Mouse (Mus musculus): ENCODE results near the gene Ifitm2. TPM values are rescaled to one million over a fixed set of nuclear protein-coding genes. Genes with fewer than 3 reads are reported as not detected.

Gene Ifitm2
- polyA plus RNA-seq, 1 experiment from 2014 or later: 458 TPM

DNA sequence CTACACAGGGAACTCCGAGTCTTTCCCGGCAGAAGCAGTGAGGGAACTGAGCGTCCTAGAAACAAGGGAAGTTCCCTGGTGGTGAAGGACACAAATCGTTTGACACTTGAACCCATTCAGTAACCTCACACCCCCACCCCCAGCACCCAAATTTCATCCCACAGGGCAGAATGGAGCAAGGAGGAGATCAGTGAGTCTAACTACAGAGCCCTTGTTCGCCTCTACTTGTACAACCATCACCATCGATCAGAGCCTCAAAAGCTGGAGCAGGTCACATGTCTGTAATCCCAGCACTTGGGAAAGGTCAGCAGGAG, 726 bp upstream of the Ifitm2 start:
- no peaks in the 10 kb centered on the region for H3K9me3 ChIP-seq (replicated peaks; ENCODE audit: control insufficient read depth, low read length)
- no peak overlapping the region for H3K9ac ChIP-seq (ENCODE audit: low read depth, low read length)
- H3K4me2 ChIP-seq (ENCODE audit: low read depth, low read length): no peak overlapping the region
- no peak for ATAC-seq (ENCODE audit: low read depth)
- peak overlapping the region; percentile 77 for H3K27ac ChIP-seq (ENCODE audit: low read length)
- H3K4me1 ChIP-seq (ENCODE audit: control insufficient read depth, low read depth, low read length): peaks cover 17% of the 10 kb centered on the region
- WGBS (ENCODE audit: insufficient replicate concordance): 41% methylated on average over 6 of the region's 6 CpGs
- H3K4me3 ChIP-seq (ENCODE audit: low read depth, low read length): no peak overlapping the region
- H3K36me3 ChIP-seq (ENCODE audit: control insufficient read depth, insufficient read depth): no peaks in the 10 kb centered on the region
- no peaks in the 10 kb centered on the region for H3K27me3 ChIP-seq (ENCODE audit: control insufficient read depth, insufficient read depth, low read depth, low read length)

DNA sequence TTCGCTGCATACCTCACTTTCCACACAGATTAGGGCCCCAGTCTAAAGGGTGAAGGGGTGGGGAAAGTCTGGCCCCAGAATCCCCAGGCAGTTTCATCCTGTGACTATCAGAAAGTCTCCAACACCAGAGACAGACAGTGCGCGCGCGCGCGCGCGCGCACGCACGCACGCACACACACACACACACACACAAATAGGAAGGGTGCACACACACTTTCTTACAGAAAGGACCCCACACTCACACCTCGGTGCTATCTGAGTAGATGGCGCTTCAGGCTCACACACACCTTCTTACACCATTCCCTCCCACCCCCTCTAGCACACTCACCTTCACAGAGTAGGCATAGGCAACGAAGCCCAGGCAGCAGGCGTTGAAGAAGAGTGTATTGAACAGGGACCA, 445 bp downstream of the Ifitm2 start:
- ATAC-seq (ENCODE audit: low read depth): no peak
- H3K9ac ChIP-seq (ENCODE audit: low read depth, low read length): peak overlapping the region; percentile 58
- WGBS (ENCODE audit: insufficient replicate concordance): 1% methylated on average over 17 of the region's 17 CpGs
- no peaks in the 10 kb centered on the region for H3K27me3 ChIP-seq (ENCODE audit: control insufficient read depth, insufficient read depth, low read depth, low read length)
- peaks cover 17% of the 10 kb centered on the region for H3K4me1 ChIP-seq (ENCODE audit: control insufficient read depth, low read depth, low read length)
- H3K9me3 ChIP-seq (replicated peaks; ENCODE audit: control insufficient read depth, low read length): no peaks in the 10 kb centered on the region
- peak overlapping the region; percentile 78 for H3K27ac ChIP-seq (ENCODE audit: low read length)
- H3K4me3 ChIP-seq (ENCODE audit: low read depth, low read length): peak overlapping the region; percentile 59
- peak overlapping the region; percentile 59 for H3K4me2 ChIP-seq (ENCODE audit: low read depth, low read length)
- H3K36me3 ChIP-seq (ENCODE audit: control insufficient read depth, insufficient read depth): no peaks in the 10 kb centered on the region

DNA sequence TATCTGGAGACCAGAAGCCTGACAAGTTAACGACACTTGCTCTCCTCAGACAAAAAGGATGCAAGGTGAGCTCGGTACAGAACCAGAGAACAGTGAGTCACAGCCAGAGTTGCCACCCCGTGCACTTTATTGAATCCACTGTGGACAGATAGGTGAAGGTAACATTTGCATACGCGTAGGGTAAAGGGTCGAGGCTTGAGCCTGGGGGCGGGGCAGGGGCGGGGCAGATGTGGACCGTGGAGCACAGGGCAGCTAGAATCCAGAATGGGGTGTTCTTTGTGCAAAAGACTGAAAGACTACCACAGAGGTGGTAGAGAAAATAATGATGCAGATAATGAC, 1.1 kb downstream of the Ifitm2 start:
- peak; percentile 61 for ATAC-seq (ENCODE audit: low read depth)
- WGBS (ENCODE audit: insufficient replicate concordance): 6% methylated on average over 9 of the region's 9 CpGs

DNA sequence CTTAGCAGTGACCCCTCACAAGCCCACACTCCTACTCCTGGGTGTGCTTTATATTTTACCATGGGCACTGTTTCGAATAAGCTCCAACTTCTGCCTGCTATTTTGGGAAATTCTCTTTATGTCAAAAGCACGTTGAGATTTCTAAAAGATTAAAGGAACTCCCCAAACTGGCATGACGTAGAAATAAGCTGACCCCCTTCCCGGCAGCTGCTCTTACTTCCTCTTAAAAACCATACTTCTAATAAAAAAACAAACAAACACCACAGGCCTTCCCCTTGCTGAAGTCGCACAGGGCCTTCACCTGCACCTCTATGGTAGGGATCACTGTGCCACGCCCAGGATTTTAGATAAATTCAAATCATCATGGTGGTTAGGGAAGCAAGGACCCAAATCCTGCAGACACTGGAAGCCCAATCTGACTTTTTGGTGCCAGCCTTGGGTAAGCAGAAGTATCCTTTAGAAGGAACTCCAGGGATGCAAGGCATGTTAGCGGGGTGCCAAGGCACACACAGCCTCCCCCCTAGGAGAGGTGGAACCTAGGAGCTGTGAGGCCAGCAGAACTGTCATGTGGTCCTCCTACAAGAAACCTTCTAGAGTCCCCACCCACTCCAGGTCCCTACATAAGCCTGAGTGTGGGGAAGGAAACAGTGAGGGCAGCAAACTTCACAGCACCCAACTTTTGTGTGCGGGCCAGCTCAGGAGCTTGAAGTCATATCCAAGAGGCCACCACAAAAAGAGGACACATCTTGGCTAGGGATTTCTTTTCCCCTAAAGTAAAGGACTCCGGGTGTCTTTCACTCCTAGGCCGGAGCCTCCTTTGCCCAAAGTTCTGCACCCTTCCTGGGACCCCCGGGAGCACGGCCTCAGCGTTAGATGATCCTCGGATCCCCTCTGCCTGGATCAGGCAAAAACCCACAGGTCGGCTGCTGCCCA, 1.7 kb downstream of the Ifitm2 start:
- H3K4me2 ChIP-seq (ENCODE audit: low read depth, low read length): peak overlapping the region; percentile 59
- H3K4me1 ChIP-seq (ENCODE audit: control insufficient read depth, low read depth, low read length): peaks cover 17% of the 10 kb centered on the region
- no peaks in the 10 kb centered on the region for H3K36me3 ChIP-seq (ENCODE audit: control insufficient read depth, insufficient read depth)
- no peak overlapping the region; the same call in 1 of the 2 replicates for H3K9ac ChIP-seq (ENCODE audit: low read depth, low read length)
- peak overlapping the region; percentile 76 for H3K27ac ChIP-seq (ENCODE audit: low read length)
- peak overlapping the region; percentile 59 for H3K4me3 ChIP-seq (ENCODE audit: low read depth, low read length)
- no peaks in the 10 kb centered on the region for H3K9me3 ChIP-seq (replicated peaks; ENCODE audit: control insufficient read depth, low read length)
- no peaks in the 10 kb centered on the region for H3K27me3 ChIP-seq (ENCODE audit: control insufficient read depth, insufficient read depth, low read depth, low read length)
- no peak for ATAC-seq (ENCODE audit: low read depth)
- 25% methylated on average over 15 of the region's 15 CpGs for WGBS (ENCODE audit: insufficient replicate concordance)

More for the DNA sequence above, 1.1 kb downstream of the Ifitm2 start:
- peak overlapping the region; percentile 59 for H3K4me3 ChIP-seq (ENCODE audit: low read depth, low read length)
- no peaks in the 10 kb centered on the region for H3K9me3 ChIP-seq (replicated peaks; ENCODE audit: control insufficient read depth, low read length)
- peaks cover 17% of the 10 kb centered on the region for H3K4me1 ChIP-seq (ENCODE audit: control insufficient read depth, low read depth, low read length)
- peak overlapping the region; percentile 59 for H3K4me2 ChIP-seq (ENCODE audit: low read depth, low read length)
- H3K27ac ChIP-seq (ENCODE audit: low read length): peak overlapping the region; percentile 78
- H3K9ac ChIP-seq (ENCODE audit: low read depth, low read length): no peak overlapping the region; the same call in 1 of the 2 replicates
- H3K36me3 ChIP-seq (ENCODE audit: control insufficient read depth, insufficient read depth): no peaks in the 10 kb centered on the region
- H3K27me3 ChIP-seq (ENCODE audit: control insufficient read depth, insufficient read depth, low read depth, low read length): no peaks in the 10 kb centered on the region

DNA sequence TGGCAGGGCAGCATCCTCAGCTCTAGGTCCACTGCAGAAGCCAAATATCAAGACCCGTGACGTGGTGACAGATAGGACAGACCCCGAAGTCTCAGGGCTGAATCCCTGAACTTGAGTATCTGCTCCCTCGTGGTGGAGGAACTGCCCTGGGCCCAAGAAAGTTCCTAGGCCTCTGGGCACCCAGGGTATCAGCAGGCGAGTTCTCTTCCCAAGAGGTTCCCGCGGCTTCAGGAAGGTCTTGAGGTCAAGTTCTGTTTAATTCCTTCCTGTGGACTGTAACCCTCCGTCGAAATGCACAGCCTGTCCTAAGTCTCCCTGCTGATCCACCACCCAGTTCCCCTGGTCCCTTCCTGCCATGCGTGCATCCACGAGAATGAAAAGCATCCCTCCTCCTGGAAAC, 2.7 kb downstream of the Ifitm2 start:
- H3K9me3 ChIP-seq (replicated peaks; ENCODE audit: control insufficient read depth, low read length): no peaks in the 10 kb centered on the region
- no peaks in the 10 kb centered on the region for H3K27me3 ChIP-seq (ENCODE audit: control insufficient read depth, insufficient read depth, low read depth, low read length)
- no peak overlapping the region for H3K4me3 ChIP-seq (ENCODE audit: low read depth, low read length)
- H3K4me2 ChIP-seq (ENCODE audit: low read depth, low read length): no peak overlapping the region
- H3K27ac ChIP-seq (ENCODE audit: low read length): no peak overlapping the region
- H3K36me3 ChIP-seq (ENCODE audit: control insufficient read depth, insufficient read depth): no peaks in the 10 kb centered on the region
- H3K4me1 ChIP-seq (ENCODE audit: control insufficient read depth, low read depth, low read length): peaks cover 17% of the 10 kb centered on the region
- H3K9ac ChIP-seq (ENCODE audit: low read depth, low read length): no peak overlapping the region
- ATAC-seq (ENCODE audit: low read depth): no peak
- WGBS (ENCODE audit: insufficient replicate concordance): 49% methylated on average over 11 of the region's 11 CpGs

DNA sequence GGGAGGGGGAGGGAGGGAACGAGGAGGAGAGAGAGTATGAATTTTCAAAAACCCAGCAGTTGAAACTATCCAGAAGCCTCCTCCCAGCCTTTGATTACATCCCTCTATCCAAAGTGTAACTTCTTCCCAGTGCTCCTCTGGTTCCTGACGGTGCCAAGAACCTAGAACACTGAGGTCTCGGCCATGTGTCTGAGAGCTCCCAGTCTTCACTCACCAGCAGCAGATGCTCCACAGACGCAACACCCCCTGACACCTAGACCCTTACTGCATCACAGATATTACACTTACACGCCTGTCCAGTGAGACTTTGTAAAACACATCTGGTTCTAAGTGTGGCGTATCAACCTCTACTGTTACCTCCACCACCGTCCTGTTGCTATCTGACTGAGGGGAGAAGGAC, 3.3 kb downstream of the Ifitm2 start:
- ATAC-seq (ENCODE audit: low read depth): no peak
- no peaks in the 10 kb centered on the region for H3K9me3 ChIP-seq (replicated peaks; ENCODE audit: control insufficient read depth, low read length)
- H3K4me1 ChIP-seq (ENCODE audit: control insufficient read depth, low read depth, low read length): peaks cover 17% of the 10 kb centered on the region
- H3K27ac ChIP-seq (ENCODE audit: low read length): no peak overlapping the region
- no peak overlapping the region for H3K4me3 ChIP-seq (ENCODE audit: low read depth, low read length)
- no peaks in the 10 kb centered on the region for H3K27me3 ChIP-seq (ENCODE audit: control insufficient read depth, insufficient read depth, low read depth, low read length)
- H3K4me2 ChIP-seq (ENCODE audit: low read depth, low read length): no peak overlapping the region
- WGBS (ENCODE audit: insufficient replicate concordance): 63% methylated on average over 7 of the region's 7 CpGs
- H3K9ac ChIP-seq (ENCODE audit: low read depth, low read length): no peak overlapping the region
- no peaks in the 10 kb centered on the region for H3K36me3 ChIP-seq (ENCODE audit: control insufficient read depth, insufficient read depth)

DNA sequence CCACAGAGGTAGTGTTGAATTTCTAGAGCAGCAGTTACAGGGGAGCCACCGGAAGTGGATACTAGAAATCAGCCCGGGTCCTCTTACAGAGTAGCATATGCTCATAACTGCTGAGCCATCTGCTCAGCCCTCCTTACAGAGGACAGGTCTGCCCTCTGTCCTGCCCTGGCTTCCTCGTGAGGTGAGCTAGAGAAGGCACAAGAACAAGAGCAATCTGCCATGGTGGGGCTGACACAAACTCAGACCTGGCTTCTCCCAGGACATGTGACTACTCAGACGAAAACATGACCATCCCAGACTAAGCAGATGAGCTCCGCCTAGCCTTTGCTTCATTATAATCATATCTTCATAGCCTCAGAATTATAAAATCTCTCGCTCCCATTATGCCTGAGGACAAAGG, 4.0 kb downstream of the Ifitm2 start:
- H3K9ac ChIP-seq (ENCODE audit: low read depth, low read length): no peak overlapping the region
- ATAC-seq (ENCODE audit: low read depth): no peak
- no peak overlapping the region for H3K27ac ChIP-seq (ENCODE audit: low read length)
- H3K4me3 ChIP-seq (ENCODE audit: low read depth, low read length): no peak overlapping the region
- 52% methylated on average over 6 of the region's 6 CpGs for WGBS (ENCODE audit: insufficient replicate concordance)
- no peaks in the 10 kb centered on the region for H3K36me3 ChIP-seq (ENCODE audit: control insufficient read depth, insufficient read depth)
- H3K4me2 ChIP-seq (ENCODE audit: low read depth, low read length): no peak overlapping the region
- no peaks in the 10 kb centered on the region for H3K9me3 ChIP-seq (replicated peaks; ENCODE audit: control insufficient read depth, low read length)
- peaks cover 17% of the 10 kb centered on the region for H3K4me1 ChIP-seq (ENCODE audit: control insufficient read depth, low read depth, low read length)
- H3K27me3 ChIP-seq (ENCODE audit: control insufficient read depth, insufficient read depth, low read depth, low read length): no peaks in the 10 kb centered on the region

DNA sequence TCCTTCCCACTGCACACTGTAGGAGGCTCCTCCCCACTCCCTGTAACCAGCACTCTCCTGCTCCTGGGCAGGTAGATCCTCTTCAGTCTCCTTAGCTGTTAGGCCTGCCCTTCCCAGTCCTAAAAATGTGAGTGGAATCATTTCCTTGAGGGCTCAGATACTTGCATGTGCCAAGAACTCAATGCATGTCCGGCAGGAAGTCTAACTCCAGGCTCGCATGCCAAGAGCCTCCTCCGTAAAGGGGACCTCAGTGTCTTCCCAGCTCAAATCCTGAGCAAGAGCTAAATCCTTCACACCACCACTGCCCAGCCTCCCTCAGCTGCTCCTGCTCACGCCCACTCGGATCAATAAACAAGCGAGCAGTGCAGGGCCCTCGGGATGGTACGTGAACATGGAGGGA, 4.7 kb downstream of the Ifitm2 start:
- WGBS (ENCODE audit: insufficient replicate concordance): 55% methylated on average over 8 of the region's 8 CpGs
- Histone ChIP-seq H3K36me3 (ENCODE audit: control insufficient read depth, insufficient read depth) (no peaks in the 10 kb centered on the region), H3K4me2 (ENCODE audit: low read depth, low read length) (no peak overlapping the region), H3K27ac (ENCODE audit: low read length) (no peak overlapping the region), H3K9me3 (replicated peaks; ENCODE audit: control insufficient read depth, low read length) (no peaks in the 10 kb centered on the region), H3K27me3 (ENCODE audit: control insufficient read depth, insufficient read depth, low read depth, low read length) (no peaks in the 10 kb centered on the region), H3K4me1 (ENCODE audit: control insufficient read depth, low read depth, low read length) (peaks cover 10% of the 10 kb centered on the region), H3K9ac (ENCODE audit: low read depth, low read length) (no peak overlapping the region), H3K4me3 (ENCODE audit: low read depth, low read length) (no peak overlapping the region)
- no peak for ATAC-seq (ENCODE audit: low read depth)

DNA sequence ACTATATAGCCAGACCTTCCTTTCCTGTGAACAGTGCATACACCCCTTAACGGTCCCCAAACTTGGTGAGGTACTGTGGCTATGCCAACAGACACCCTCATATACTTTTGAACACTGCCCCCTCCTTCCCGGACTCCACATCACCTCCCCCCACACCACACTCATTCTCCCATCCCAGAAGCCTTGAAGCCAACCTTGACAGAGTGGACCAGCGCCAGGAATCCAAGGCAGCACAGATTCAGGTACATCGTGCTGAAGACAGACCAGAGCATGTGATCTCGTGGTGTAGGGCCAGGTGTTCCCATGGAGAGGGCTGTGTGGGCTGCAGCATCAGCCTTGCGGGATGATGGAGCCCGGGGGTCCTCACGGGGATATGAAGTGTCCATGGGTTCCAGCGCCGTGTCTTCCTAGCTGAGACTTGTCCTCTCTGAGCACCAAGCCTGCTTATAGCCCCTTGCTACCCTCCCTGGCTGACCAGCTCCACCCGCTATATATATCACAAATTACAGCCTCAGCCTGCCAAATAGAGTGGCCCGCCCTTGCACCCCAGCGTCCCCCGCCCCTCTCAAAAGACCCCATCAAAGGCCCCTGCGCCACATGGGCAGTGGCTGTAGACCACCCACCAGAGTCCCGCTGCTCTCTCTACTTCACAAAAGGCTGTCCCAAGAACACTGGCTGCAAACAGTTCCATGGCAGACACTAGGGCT, 5.8 kb downstream of the Ifitm2 start, which contains the start of gene Ifitm5:
Gene Ifitm5, minus strand, starts transcription at position 468 of the 707 bp plus-strand sequence.
- H3K4me2 ChIP-seq (ENCODE audit: low read depth, low read length): no peak within 1 kb of the TSS
- H3K9me3 ChIP-seq (replicated peaks; ENCODE audit: control insufficient read depth, low read length): no peaks in the 10 kb centered on the region
- no peak within 1 kb of the TSS for H3K27ac ChIP-seq (ENCODE audit: low read length)
- H3K4me1 ChIP-seq (ENCODE audit: control insufficient read depth, low read depth, low read length): peaks cover 8% of the 10 kb centered on the region
- WGBS (ENCODE audit: insufficient replicate concordance): 66% methylated on average over 16 of the region's 16 CpGs
- no peaks in the 10 kb centered on the region for H3K27me3 ChIP-seq (ENCODE audit: control insufficient read depth, insufficient read depth, low read depth, low read length)
- ATAC-seq (ENCODE audit: low read depth): no peak
- no peak within 1 kb of the TSS for H3K9ac ChIP-seq (ENCODE audit: low read depth, low read length)
- H3K4me3 ChIP-seq (ENCODE audit: low read depth, low read length): no peak within 1 kb of the TSS
- H3K36me3 ChIP-seq (ENCODE audit: control insufficient read depth, insufficient read depth): no peaks in the 10 kb centered on the region
